Mouse (Mus musculus) heart, postnatal 14 days (tissue): ENCODE measurements at regions not wholly inside any gene's neighbourhood (a gene's known extent, or its start where the extent isn't known, plus 50 kb on each side); places are given as distances from the start of the nearest gene placed in this dataset.

ENCODE experiments used
- DNase-seq, 2 experiments: peaks; one replicate each; pipeline ENCODE4 v3.0.0; 2021 to 2022
- intact Hi-C: fragments of 180-260 bp; cut with DNase I; formaldehyde crosslinking; loops from one replicate; pipeline ENCODE4 v1.15.1; 2025

DNA sequence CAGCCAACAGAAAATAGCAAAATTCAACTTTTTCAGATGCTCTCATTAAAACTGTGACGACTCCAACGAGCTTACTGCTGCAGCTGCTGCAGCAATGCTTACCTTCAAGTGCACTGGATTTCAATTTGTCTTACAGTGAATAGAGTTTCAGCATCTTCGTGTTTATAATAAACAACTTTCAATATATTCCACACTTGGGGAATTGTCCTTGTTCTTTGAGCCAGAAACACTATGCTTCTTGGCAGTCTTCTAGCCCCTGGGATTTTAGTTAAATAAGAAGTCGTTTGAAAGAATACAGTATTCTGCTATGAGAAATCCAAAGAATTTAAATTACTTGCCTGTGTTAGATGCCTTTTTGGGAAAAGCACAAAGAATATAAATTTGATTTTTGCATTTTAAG lies 381.9 kb upstream of the Kcnd2 start:
- no peak for DNase-seq
- intact Hi-C loops, result no loop called here

DNA sequence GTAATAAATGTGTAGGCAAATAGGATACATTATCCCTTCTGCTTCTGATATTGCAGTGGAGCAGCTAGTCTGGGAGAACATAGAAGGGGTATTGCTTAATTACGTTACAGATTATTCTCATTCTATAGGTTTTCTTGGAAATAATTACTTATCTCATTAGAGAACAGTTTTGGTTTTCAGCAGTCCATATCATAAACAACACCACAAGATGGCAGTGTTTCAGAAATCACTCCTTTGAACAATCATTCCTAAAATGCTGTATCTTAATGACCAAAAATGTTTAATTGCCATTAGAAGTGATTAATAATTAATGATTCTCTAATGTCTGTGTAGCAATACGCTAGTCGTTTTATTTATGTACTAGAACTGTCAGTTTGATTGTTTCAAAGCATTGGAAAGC lies 375.2 kb upstream of the Kcnd2 start:
- intact Hi-C loops, result loop anchor here (2.0 to 10.0 kb wide), 2 partner anchors 373 to 695 kb away; no protein-coding TSS in a partner anchor

More for the DNA sequence above, 375.2 kb upstream of the Kcnd2 start:
- DNase-seq, result no peak
